Mouse (Mus musculus): Measurements from ENCODE around the gene Rnf222.
"Not testable (repeated sequence)": the region's sequence is repeated elsewhere in the genome, so short reads cannot be mapped to it uniquely, and the experiment has no call there.

Gene Rnf222

DNA sequence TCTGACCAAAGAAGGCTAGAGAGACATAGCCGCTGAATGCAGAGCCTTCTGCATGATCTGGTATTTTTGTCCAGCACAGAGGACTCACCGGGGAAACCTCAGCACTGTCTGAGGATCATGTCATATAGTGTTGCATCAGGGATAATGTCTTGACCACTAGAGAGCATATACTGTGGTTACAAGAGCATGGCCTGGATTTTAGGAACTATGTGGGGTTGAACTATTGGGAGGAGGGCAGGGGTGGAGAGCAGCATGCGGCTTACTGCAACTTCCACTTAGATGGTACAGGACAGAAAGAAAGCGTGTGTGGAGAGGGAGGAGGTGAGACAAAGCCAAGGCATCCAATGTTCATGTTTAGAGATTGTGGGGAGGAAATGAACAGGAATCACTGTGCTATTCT, 26.2 kb downstream of the Rnf222 start:
- no peak for DNase-seq

DNA sequence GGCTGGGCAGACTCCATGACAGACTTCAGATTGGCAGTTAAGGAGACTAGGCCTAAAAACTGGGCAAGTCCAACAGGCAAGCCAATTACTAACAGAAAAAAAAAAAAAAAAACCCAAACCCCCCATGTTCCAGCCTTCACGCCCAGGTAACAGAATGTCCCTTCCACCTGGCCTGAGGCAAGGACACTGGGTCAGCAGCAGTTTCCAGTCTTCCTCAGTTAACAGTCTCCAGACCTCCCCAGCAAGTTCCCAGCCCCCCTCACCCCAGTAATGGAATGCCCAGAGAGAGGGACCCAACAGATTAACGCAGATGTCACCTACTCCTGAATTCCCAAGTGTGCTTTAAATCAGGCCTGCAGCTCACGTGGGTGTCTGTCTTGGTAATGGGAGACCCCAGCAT, 34.8 kb downstream of the Rnf222 start:
- no peak for DNase-seq

DNA sequence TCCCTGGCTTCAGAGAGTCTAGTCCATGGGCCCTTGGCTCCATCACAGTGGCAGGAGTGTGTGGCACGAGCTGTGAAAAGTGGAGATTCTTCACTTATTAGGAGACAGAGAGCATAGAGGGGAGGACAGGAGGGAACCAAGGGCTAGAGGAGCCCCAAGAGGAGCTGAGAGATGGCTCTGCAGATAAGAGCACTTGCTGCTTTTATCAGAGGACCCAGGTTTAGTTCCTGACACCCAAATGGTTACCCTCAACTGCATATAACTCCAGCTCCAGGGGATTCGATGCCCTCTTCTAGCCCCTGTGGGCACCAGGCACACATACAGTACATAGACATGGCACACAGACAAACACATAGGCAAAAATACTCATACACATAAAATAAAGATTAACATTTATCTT, 36.4 kb downstream of the Rnf222 start:
- DNase-seq, result no peak

GRCm38 (mm10) chr11:68926981-68927380, 38.6 kb downstream of the Rnf222 start, which contains the start of gene Odf4:
TSS of gene Odf4 (minus strand) at chr11:68927081.
- no peak for DNase-seq

DNA sequence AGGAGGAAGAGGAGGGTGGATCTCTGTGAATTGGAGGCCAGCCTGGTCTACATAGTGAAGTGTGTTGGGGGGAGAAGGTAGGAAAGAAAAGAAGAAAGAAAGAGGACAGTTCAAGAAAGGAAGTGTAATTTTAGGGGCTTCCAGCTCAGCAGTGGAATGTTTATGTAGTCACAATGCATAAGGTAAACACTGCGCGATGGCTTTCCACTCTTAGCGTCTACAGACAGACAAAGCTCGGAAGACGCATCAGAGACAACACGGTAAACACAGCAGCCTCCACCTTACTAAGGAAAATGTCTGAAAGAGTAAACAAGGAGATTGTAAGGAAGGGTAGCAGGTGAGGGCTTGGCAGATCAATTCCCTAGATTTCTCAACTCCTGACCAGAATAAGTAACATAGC, 41.6 kb downstream of the Rnf222 start:
- no peak for DNase-seq

DNA sequence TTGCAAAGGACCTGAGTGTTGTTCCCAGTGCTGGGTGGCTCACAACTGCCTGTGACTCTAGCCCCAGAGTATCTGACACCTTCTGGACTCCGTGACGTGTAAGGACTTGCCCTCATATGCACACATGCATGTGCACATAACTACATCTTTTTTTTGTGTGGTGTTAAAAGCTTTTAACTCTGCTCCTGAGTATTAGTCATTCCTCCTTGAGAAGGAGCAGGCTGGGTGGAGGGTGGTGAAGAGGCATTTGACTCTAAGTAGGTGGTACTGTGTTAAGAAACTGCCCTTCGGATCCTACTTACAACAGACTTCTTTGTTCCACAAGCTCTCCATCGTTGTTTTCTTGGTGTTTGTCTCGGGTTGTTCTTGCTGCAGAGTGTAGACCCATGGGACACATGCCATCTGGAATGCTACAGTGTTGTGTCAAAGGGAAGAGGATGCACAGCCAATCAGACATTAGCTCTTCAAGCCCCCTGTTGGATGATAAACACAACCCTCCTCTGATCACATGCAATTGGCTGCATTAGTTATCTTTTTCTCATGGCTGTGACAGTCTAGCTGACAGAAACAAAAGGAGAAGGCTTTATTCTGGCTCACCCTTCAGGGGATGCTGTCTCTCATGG, 45.6 kb downstream of the Rnf222 start:
- DNase-seq, result no peak

GRCm38 (mm10) chr11:68936951-68937350, 48.6 kb downstream of the Rnf222 start:
- not testable (repeated sequence) for DNase-seq

DNA sequence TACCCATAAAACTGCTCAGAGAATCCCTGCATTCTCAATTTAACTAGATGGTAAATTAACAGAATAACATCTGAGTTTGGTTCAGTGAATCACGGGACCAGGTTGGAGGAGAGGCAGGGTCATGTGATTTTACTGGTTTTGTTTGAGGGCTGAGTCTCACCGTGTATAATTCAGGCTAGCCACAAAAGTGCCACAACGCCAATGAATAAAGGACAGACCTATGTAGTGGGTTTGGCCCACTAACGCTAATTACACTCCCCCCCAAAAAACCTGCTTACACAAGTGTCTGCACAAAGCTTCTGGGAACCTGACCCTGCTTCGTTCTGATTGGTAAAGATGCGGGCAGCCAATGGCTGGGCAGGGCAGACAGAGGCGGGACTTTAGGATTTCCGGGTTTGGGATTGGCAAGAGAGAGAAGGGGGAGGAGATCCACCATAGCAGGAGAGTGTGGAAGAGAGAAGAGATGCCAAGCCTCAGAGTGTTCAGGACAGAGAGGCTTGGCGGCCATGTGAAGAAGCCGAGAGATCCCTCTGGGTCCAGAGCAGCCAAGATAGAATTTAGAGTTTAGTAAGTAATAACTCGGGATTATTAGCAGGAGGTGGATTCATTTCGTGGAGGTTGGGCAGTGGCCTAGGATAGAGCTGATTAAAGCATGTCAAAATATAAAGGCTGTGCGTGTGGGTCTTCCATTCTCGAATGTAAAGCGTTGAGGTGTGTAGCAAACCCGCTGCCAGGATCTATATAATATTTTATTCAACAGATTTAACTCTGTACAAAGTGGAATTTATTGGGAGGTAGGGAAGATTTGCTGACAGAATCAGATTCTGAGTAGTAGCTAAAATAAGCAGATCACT, 51.3 kb downstream of the Rnf222 start:
- peak; percentile 93 for DNase-seq

DNA sequence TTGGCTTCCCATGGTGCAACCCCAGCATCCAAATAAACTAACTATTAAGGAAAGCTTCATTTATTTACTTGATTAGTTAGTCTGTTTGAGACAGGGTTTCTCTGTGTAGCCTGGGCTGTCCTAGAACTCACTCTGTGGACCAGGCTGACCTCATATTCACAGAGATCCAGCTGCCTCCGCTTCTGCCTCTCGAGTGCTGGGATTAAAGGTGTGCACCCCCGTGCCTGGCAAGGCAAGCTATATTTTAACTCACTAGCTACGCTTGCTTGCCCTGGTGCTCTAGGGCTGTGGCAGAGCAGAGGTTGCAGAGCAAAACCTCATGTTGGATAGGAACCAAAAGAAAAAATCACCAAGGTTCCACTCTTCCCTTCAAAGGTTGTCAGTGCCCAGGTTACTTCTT, 52.2 kb downstream of the Rnf222 start:
- DNase-seq, result peak; percentile 33

DNA sequence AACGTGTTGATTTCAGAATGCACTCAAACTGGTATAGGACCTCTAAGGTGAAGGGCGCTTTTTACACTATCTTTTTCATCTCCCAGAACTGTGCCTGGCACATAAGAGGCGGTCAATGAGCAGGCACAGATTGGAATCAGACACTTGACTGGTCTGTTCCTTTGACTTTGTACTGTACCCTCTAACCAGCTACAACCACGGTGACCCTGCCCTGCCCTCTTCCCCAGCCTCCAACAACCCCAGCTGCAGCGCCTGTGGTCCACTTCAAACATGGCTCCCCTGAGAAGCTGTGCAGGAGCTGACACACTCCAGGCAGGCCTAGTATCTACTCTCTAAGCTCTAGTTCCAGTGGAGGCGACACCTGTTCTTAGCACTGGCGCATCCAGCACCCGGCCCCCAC, 54.4 kb downstream of the Rnf222 start:
- DNase-seq, result no peak

DNA sequence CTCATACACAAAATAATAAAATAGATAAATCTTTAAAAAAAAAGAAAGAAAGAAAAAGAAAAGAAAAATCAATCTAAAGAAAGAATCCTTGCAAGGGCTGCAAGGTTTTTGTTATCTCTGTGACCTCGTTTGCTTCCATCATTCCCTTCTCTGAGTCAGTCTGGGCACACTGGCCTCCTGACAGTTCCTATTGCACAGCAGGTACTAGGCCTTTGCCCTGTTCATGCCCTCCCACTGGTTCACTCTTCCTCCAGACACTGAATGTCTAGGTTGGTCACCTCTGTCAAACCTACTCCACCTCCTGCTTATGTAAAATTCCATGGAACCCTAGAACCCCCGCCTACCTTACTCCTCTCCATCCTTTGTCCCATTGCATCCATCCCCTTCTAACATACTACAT, 56.9 kb downstream of the Rnf222 start:
- no peak for DNase-seq
